Mouse (Mus musculus) neural tube, embryonic 13.5 days (tissue): ENCODE results near the gene Fzr1. TPM values are rescaled to one million over a fixed set of nuclear protein-coding genes. Genes with fewer than 3 reads are reported as not detected.

Experiments
- ATAC-seq: fragments of 200-750 bp; cut with Nextera tagmentation; 2 replicates; pipeline ENCODE4 v1.8.0; 2017; ENCODE audit warnings: low read depth, mild to moderate bottlenecking, moderate TSS enrichment, moderate library complexity
- H3K27ac ChIP-seq: fragments of 300-500 bp; sonication (generic); replicated peaks from 2 replicates; pipeline ENCODE4 v1.5.1; 2015; ENCODE audit warnings: moderate library complexity, mild to moderate bottlenecking, inconsistent platforms
- H3K27me3 ChIP-seq: fragments of 300-500 bp; sonication (generic); 2 replicates; pipeline ENCODE4 v1.6.1; 2015; ENCODE audit warnings: mild to moderate bottlenecking, inconsistent platforms
- H3K36me3 ChIP-seq: fragments of 300-500 bp; sonication (generic); 2 replicates; pipeline ENCODE4 v1.6.1; 2015; ENCODE audit warnings: mild to moderate bottlenecking, inconsistent platforms
- H3K4me1 ChIP-seq: fragments of 300-500 bp; sonication (generic); replicated peaks from 2 replicates; pipeline ENCODE4 v1.6.1; 2015; ENCODE audit warnings: inconsistent platforms
- H3K4me2 ChIP-seq: fragments of 300-500 bp; sonication (generic); 2 replicates; pipeline ENCODE4 v1.6.1; 2015; ENCODE audit warnings: inconsistent platforms, mild to moderate bottlenecking, moderate library complexity
- H3K4me3 ChIP-seq: fragments of 300-500 bp; sonication (generic); 2 replicates; pipeline ENCODE4 v1.5.1; 2015; ENCODE audit warnings: mild to moderate bottlenecking, inconsistent platforms
- H3K9ac ChIP-seq: fragments of 300-500 bp; sonication (generic); 2 replicates; pipeline ENCODE4 v1.6.1; 2015; ENCODE audit warnings: moderate library complexity, mild to moderate bottlenecking, inconsistent platforms
- H3K9me3 ChIP-seq: fragments of 300-500 bp; sonication (generic); 2 replicates; pipeline ENCODE4 v1.6.1; 2016; ENCODE audit warnings: inconsistent platforms
- WGBS: fragments of 180-500 bp; shearing (Covaris S2); methylation state at CpG from one replicate; pipeline ENCODE4 v1.1.7; 2015; 5-methylcytosine and 5-hydroxymethylcytosine counted together
- polyA plus RNA-seq: library from polyadenylated mRNA; unstranded; fragments of >200 nt; fragmentation: Nextera tagmentation; extraction: Ambion mirVana; gene quantifications from 2 replicates; pipeline ENCODE4 v1.2.1, GENCODE M21; 2015

Fzr1 gene
- polyA plus RNA-seq, 1 experiment from 2014 or later: 112 TPM

- 51% methylated on average over 5 of the region's 5 CpGs for WGBS
- no peak overlapping the region for H3K4me3 ChIP-seq
- H3K4me1 ChIP-seq: peaks cover 70% of the 10 kb centered on the region
- no peak for ATAC-seq
- H3K27me3 ChIP-seq: 0 out of 2 replicates have a peak, but pooled peaks cover 3% of the 10 kb centered on the region
- H3K9ac ChIP-seq: 0 out of 2 replicates have a peak overlapping the region, but pooled peaks have one; percentile 50
- H3K36me3 ChIP-seq: peaks cover 31% of the 10 kb centered on the region
- H3K4me2 ChIP-seq: 0 out of 2 replicates have a peak overlapping the region, but pooled peaks have one; percentile 33
- no peak overlapping the region for H3K27ac ChIP-seq
- H3K9me3 ChIP-seq: no peaks in the 10 kb centered on the region
These were observed 21.0 kb upstream of the Fzr1 start for GRCm38 (mm10) chr10:81399296-81399695.

GRCm38 (mm10) chr10:81396749-81397148 is 18.4 kb upstream of the Fzr1 start:
- H3K4me3 ChIP-seq: no peak overlapping the region
- 0 out of 2 replicates have a peak, but pooled peaks cover 3% of the 10 kb centered on the region for H3K27me3 ChIP-seq
- WGBS: 58% methylated on average over 5 of the region's 5 CpGs
- H3K27ac ChIP-seq: peak overlapping the region; percentile 56
- no peak for ATAC-seq
- H3K4me2 ChIP-seq: no peak overlapping the region
- peaks cover 24% of the 10 kb centered on the region for H3K36me3 ChIP-seq
- no peaks in the 10 kb centered on the region for H3K9me3 ChIP-seq
- peaks cover 61% of the 10 kb centered on the region for H3K4me1 ChIP-seq
- H3K9ac ChIP-seq: peak overlapping the region; percentile 50

GRCm38 (mm10) chr10:81395865-81396264 is 17.5 kb upstream of the Fzr1 start:
- Histone ChIP-seq H3K9ac (no peak overlapping the region), H3K27me3 (0 out of 2 replicates have a peak, but pooled peaks cover 3% of the 10 kb centered on the region), H3K4me2 (no peak overlapping the region), H3K4me1 (peaks cover 52% of the 10 kb centered on the region), H3K36me3 (peaks cover 29% of the 10 kb centered on the region), H3K9me3 (no peaks in the 10 kb centered on the region), H3K4me3 (no peak overlapping the region), H3K27ac (peak overlapping the region; percentile 56)
- 71% methylated on average over 4 of the region's 4 CpGs for WGBS
- ATAC-seq: no peak

GRCm38 (mm10) chr10:81395127-81395526 is 16.8 kb upstream of the Fzr1 start:
- no peaks in the 10 kb centered on the region for H3K9me3 ChIP-seq
- 17% methylated on average over 5 of the region's 5 CpGs for WGBS
- peaks cover 26% of the 10 kb centered on the region for H3K36me3 ChIP-seq
- no peak overlapping the region for H3K9ac ChIP-seq
- no peak overlapping the region for H3K4me3 ChIP-seq
- no peak for ATAC-seq
- H3K4me2 ChIP-seq: no peak overlapping the region
- 0 out of 2 replicates have a peak, but pooled peaks cover 3% of the 10 kb centered on the region for H3K27me3 ChIP-seq
- no peak overlapping the region for H3K27ac ChIP-seq
- peaks cover 45% of the 10 kb centered on the region for H3K4me1 ChIP-seq

GRCm38 (mm10) chr10:81393456-81394063 is 15.2 kb upstream of the Fzr1 start:
- peaks cover 41% of the 10 kb centered on the region for H3K4me1 ChIP-seq
- peaks cover 18% of the 10 kb centered on the region for H3K36me3 ChIP-seq
- no peak for ATAC-seq
- H3K27me3 ChIP-seq: no peaks in the 10 kb centered on the region
- H3K4me2 ChIP-seq: peak overlapping the region; percentile 47
- H3K4me3 ChIP-seq: peak overlapping the region; percentile 15
- 8% methylated on average over 19 of the region's 19 CpGs for WGBS
- peak overlapping the region; percentile 64 for H3K27ac ChIP-seq
- H3K9me3 ChIP-seq: no peaks in the 10 kb centered on the region
- peak overlapping the region; percentile 63 for H3K9ac ChIP-seq

- H3K4me1 ChIP-seq: peaks cover 41% of the 10 kb centered on the region
- H3K27me3 ChIP-seq: no peaks in the 10 kb centered on the region
- H3K27ac ChIP-seq: peak within 1 kb of the TSS; percentile 64
- H3K9ac ChIP-seq: peak within 1 kb of the TSS; percentile 63
- ATAC-seq: no peak
- WGBS: 58% methylated on average over 14 of the region's 14 CpGs
- peaks cover 25% of the 10 kb centered on the region for H3K36me3 ChIP-seq
- H3K4me2 ChIP-seq: peak within 1 kb of the TSS; percentile 47
- peak within 1 kb of the TSS; percentile 15 for H3K4me3 ChIP-seq
- H3K9me3 ChIP-seq: no peaks in the 10 kb centered on the region
These were observed 14.5 kb upstream of the Fzr1 start, which contains the start of gene Smim24 for GRCm38 (mm10) chr10:81392781-81393185. TSS of gene Smim24 (plus strand) at chr10:81393051.

GRCm38 (mm10) chr10:81392270-81392669 is 14.0 kb upstream of the Fzr1 start:
- ATAC-seq: no peak
- Histone ChIP-seq H3K4me1 (peaks cover 37% of the 10 kb centered on the region), H3K9ac (no peak overlapping the region), H3K4me3 (no peak overlapping the region), H3K27ac (no peak overlapping the region), H3K4me2 (no peak overlapping the region), H3K27me3 (no peaks in the 10 kb centered on the region), H3K36me3 (peaks cover 25% of the 10 kb centered on the region), H3K9me3 (no peaks in the 10 kb centered on the region)
- 84% methylated on average over 6 of the region's 6 CpGs for WGBS

GRCm38 (mm10) chr10:81390678-81390965 is 12.3 kb upstream of the Fzr1 start:
- Histone ChIP-seq H3K4me1 (peaks cover 27% of the 10 kb centered on the region), H3K4me2 (no peak overlapping the region), H3K27me3 (no peaks in the 10 kb centered on the region), H3K9me3 (no peaks in the 10 kb centered on the region), H3K27ac (no peak overlapping the region), H3K9ac (0 out of 2 replicates have a peak overlapping the region, but pooled peaks have one; percentile 5), H3K4me3 (no peak overlapping the region), H3K36me3 (peaks cover 41% of the 10 kb centered on the region)
- ATAC-seq: no peak
- WGBS: 91% methylated on average over 13 of the region's 13 CpGs

GRCm38 (mm10) chr10:81389801-81390677 is 11.7 kb upstream of the Fzr1 start:
- H3K9me3 ChIP-seq: no peaks in the 10 kb centered on the region
- peak overlapping the region; percentile 49 for H3K9ac ChIP-seq
- peaks cover 41% of the 10 kb centered on the region for H3K36me3 ChIP-seq
- H3K27ac ChIP-seq: no peak overlapping the region; the same call in 1 of the 2 replicates
- peaks cover 32% of the 10 kb centered on the region for H3K4me1 ChIP-seq
- WGBS: 61% methylated on average over 23 of the region's 23 CpGs
- ATAC-seq: peak; percentile 37; the same call in 1 of the 2 replicates
- H3K27me3 ChIP-seq: no peaks in the 10 kb centered on the region
- H3K4me3 ChIP-seq: no peak overlapping the region
- H3K4me2 ChIP-seq: no peak overlapping the region

GRCm38 (mm10) chr10:81389373-81389772 is 11.1 kb upstream of the Fzr1 start:
- H3K27ac ChIP-seq: no peak overlapping the region; the same call in 1 of the 2 replicates
- H3K9me3 ChIP-seq: no peaks in the 10 kb centered on the region
- H3K36me3 ChIP-seq: peaks cover 41% of the 10 kb centered on the region
- H3K4me1 ChIP-seq: peaks cover 37% of the 10 kb centered on the region
- WGBS: 45% methylated on average over 3 of the region's 3 CpGs
- H3K9ac ChIP-seq: peak overlapping the region; percentile 49
- no peak overlapping the region for H3K4me2 ChIP-seq
- no peak for ATAC-seq
- no peaks in the 10 kb centered on the region for H3K27me3 ChIP-seq
- no peak overlapping the region for H3K4me3 ChIP-seq

- 87% methylated on average over 5 of the region's 5 CpGs for WGBS
- Histone ChIP-seq H3K4me1 (peaks cover 31% of the 10 kb centered on the region), H3K36me3 (peaks cover 41% of the 10 kb centered on the region), H3K4me3 (no peak within 1 kb of the TSS), H3K27me3 (no peaks in the 10 kb centered on the region), H3K4me2 (no peak within 1 kb of the TSS), H3K9me3 (no peaks in the 10 kb centered on the region), H3K9ac (peak within 1 kb of the TSS; percentile 49), H3K27ac (no peak within 1 kb of the TSS; the same call in 1 of the 2 replicates)
- ATAC-seq: no peak
These were observed 10.3 kb upstream of the Fzr1 start, which contains the start of gene Gm48552 for GRCm38 (mm10) chr10:81388505-81389055. TSS of gene Gm48552 (plus strand) at chr10:81389005.

GRCm38 (mm10) chr10:81387716-81388115 is 9.4 kb upstream of the Fzr1 start:
- Histone ChIP-seq H3K36me3 (peaks cover 41% of the 10 kb centered on the region), H3K27me3 (no peaks in the 10 kb centered on the region), H3K9me3 (no peaks in the 10 kb centered on the region), H3K27ac (no peak overlapping the region), H3K9ac (no peak overlapping the region), H3K4me2 (no peak overlapping the region), H3K4me1 (peaks cover 22% of the 10 kb centered on the region), H3K4me3 (no peak overlapping the region)
- WGBS: 95% methylated on average over 20 of the region's 20 CpGs
- no peak for ATAC-seq
